Mouse (Mus musculus) lung, adult 2 months (tissue): Measurements from ENCODE around the gene Def8. TPM values are rescaled to one million over a fixed set of nuclear protein-coding genes. Genes with fewer than 3 reads are reported as not detected.

Source experiments
- DNase-seq: peaks from one replicate; pipeline ENCODE4 v3.0.0; 2022
- H3K4me1 ChIP-seq: fragments of 200-500 bp; 2 replicates; pipeline ENCODE4 v1.6.1; 2011; ENCODE audit warnings: low read length; ENCODE audit not compliant: control insufficient read depth, insufficient read depth
- H3K4me3 ChIP-seq: fragments of 200-500 bp; replicated peaks from 2 replicates; pipeline ENCODE3; 2011; ENCODE audit warnings: low read depth, mild to moderate bottlenecking, control low read depth, low read length; ENCODE audit errors: extremely low read depth
- CTCF ChIP-seq: fragments of 200-500 bp; IDR thresholded peaks from 2 replicates; pipeline ENCODE4 v1.5.1; 2011; ENCODE audit warnings: mild to moderate bottlenecking, low read length, control low read depth; ENCODE audit not compliant: insufficient read depth
- POLR2A ChIP-seq: fragments of 200-500 bp; IDR thresholded peaks from 2 replicates; pipeline ENCODE4 v1.6.1; 2011; ENCODE audit warnings: low read depth, mild to moderate bottlenecking, control low read depth, low read length, borderline replicate concordance; ENCODE audit errors: extremely low read depth
- WGBS: fragments of 180-500 bp; shearing (Covaris S2); methylation state at CpG from one replicate; pipeline ENCODE4 v1.1.7; 2018; 5-methylcytosine and 5-hydroxymethylcytosine counted together
- polyA plus RNA-seq: library from polyadenylated mRNA; depleted of rRNA; stranded (reverse); fragments of >200 nt; gene quantifications from 2 replicates; pipeline ENCODE4 v1.2.3, GENCODE M21; 2012

Def8 gene
- polyA plus RNA-seq, 1 experiment = 30.9 TPM

GRCm38 (mm10) chr8:123476911-123477736 is 53.8 kb downstream of the Def8 start:
- H3K4me3 ChIP-seq = peak overlapping the region; percentile 69
- peak; percentile 9 for DNase-seq
- TF ChIP-seq POLR2A (no peak), CTCF (no peak)
- WGBS = 9% methylated on average over 34 of the region's 34 CpGs
- peaks cover 10% of the 10 kb centered on the region; the same call in 1 of the 2 replicates for H3K4me1 ChIP-seq

DNA sequence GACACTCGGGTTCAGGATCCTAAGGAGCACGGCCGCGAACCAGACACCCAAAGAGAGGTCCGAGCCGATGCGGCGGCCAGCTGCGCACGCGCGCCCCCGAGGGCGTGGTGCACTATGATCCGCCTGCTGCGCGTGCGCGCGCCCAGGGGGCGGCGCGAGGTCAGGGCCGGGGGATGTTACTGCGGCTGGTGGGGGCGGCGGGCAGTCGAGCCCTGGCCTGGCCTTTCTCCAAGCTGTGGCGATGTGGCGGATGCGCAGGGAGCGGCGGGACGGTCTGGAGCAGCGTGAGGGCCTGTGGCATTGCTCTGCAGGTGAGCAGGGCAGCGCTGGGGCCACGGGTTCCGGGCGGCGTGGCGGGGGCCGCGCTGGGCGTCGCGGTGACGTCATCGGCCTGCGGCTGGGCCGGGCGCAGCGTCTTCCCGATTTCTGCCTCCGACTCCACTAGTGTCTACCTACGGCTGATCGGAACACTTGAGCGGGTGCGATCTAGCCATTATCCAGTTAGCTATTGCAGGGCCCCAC is 54.5 kb downstream of the Def8 start, which contains the start of gene Afg3l1:
TSS of gene Afg3l1 (plus strand) at position 167 of the 522 bp plus-strand sequence.
- Histone ChIP-seq H3K4me1 (peaks cover 10% of the 10 kb centered on the region; the same call in 1 of the 2 replicates), H3K4me3 (peak within 1 kb of the TSS; percentile 69)
- TF ChIP-seq POLR2A = peak; percentile 77; the same call in 1 of the 2 replicates
- TF ChIP-seq CTCF = no peak
- peak; percentile 93 for DNase-seq
- WGBS = under 1% methylated on average over 58 of the region's 58 CpGs

DNA sequence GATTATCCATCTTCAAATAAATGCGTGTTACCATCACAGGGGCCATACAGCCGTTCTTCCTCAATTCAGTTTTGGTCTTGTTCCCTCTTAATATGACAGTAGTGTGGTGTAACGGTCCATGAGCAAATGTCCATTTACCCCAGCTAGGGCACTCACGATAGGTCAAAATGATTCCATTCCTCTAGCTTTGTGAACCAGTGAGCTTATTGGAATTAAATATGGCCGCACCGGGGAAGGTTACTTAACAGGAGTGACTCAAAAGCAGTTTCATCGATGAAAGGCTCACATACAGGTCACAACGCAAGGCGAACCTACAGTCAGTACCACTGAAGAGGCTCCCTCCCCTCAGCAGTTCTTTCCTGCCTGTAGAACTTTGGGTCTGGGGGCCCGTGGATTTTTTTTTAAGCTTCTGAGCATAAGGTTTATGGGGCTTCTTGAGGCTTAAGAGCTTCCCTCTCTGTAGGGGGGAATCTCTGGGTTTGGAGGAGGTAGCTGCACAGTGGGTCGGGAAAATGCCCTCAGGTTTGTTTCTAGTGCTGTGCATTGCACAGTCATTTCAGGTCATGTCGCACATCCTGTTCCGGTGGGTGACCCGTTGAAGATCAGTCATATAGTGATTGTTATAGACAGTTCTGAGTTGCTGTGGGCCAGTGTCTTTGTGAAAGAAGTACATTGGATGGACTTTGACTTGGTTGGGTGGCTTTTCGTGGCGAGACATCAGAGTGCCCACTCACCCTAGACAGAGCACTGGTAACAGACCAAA is 55.3 kb downstream of the Def8 start:
- Histone ChIP-seq H3K4me3 (peak overlapping the region; percentile 69), H3K4me1 (peaks cover 10% of the 10 kb centered on the region; the same call in 1 of the 2 replicates)
- no peak for TF ChIP-seq POLR2A
- no peak for TF ChIP-seq CTCF
- 29% methylated on average over 16 of the region's 16 CpGs for WGBS
- no peak for DNase-seq

DNA sequence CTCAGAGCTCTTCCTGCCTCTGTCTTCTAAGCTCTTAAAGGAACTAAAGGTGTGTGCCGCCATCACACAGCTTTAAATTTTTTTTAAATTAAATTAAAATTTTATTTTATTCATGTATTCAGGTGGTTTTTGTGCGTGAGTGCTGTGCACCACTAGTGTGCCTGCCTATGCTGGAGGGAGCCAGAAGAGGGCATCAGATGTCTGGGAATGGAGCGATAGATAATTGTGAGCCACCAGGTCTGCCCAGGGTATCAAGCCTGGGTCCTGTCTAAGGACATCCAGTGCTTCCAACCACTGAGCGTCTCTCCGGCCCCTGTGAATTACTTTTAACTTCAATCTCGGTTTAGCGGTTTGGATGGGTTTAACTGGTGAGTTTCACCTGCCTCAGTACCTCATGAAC is 59.3 kb downstream of the Def8 start:
- TF ChIP-seq POLR2A (no peak), CTCF (peak; percentile 48)
- Histone ChIP-seq H3K4me1 (peaks cover 6% of the 10 kb centered on the region; the same call in 1 of the 2 replicates), H3K4me3 (no peak overlapping the region)
- no peak for DNase-seq
- 93% methylated on average over 7 of the region's 7 CpGs for WGBS

GRCm38 (mm10) chr8:123491280-123492075 is 68.2 kb downstream of the Def8 start:
- H3K4me1 ChIP-seq = no peaks in the 10 kb centered on the region
- TF ChIP-seq CTCF (no peak), POLR2A (no peak)
- no peak for DNase-seq
- H3K4me3 ChIP-seq = no peak overlapping the region
- 71% methylated on average over 15 of the region's 15 CpGs for WGBS

GRCm38 (mm10) chr8:123492898-123493297 is 69.6 kb downstream of the Def8 start:
- no peak for TF ChIP-seq CTCF
- TF ChIP-seq POLR2A = no peak
- 96% methylated on average over 9 of the region's 9 CpGs for WGBS
- Histone ChIP-seq H3K4me1 (no peaks in the 10 kb centered on the region), H3K4me3 (no peak overlapping the region)
- DNase-seq = no peak

- TF ChIP-seq CTCF (no peak), POLR2A (no peak)
- 93% methylated on average over 4 of the region's 4 CpGs for WGBS
- Histone ChIP-seq H3K4me1 (no peaks in the 10 kb centered on the region), H3K4me3 (no peak overlapping the region)
- no peak for DNase-seq
Observed at GRCm38 (mm10) chr8:123497699-123498098, 74.4 kb downstream of the Def8 start.

DNA sequence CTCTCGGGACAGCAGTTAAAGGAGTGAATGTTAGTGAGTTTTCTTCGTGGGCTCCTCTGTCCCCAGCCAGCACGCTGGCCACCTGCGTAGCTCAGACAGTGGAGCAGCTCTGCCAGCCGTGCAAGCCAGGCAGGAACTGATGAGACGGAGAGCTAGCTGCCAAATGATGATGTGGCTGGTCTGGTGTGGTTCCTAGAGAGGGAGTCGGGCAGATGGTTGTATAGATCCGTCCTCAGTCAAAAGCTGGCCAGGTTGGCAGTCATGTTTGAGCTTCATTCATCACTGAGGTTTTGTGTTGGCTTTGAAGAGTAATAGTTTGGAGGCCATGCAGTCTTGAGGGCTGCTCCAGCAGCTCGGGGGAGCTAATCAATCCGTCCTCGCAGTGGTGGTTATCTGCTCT is 75.6 kb downstream of the Def8 start:
- DNase-seq = no peak
- 89% methylated on average over 11 of the region's 11 CpGs for WGBS
- Histone ChIP-seq H3K4me1 (no peaks in the 10 kb centered on the region), H3K4me3 (no peak overlapping the region)
- TF ChIP-seq POLR2A = no peak
- TF ChIP-seq CTCF = no peak

- DNase-seq = no peak
- WGBS = 91% methylated on average over 11 of the region's 11 CpGs
- no peak for TF ChIP-seq CTCF
- no peak for TF ChIP-seq POLR2A
- no peaks in the 10 kb centered on the region for H3K4me1 ChIP-seq
- no peak overlapping the region for H3K4me3 ChIP-seq
Observed at GRCm38 (mm10) chr8:123499556-123499955, 76.2 kb downstream of the Def8 start.
